Mouse (Mus musculus): ENCODE data around the gene Cbll1. TPM values are rescaled to one million over a fixed set of nuclear protein-coding genes. Genes with fewer than 3 reads are reported as not detected.
"Not testable (repeated sequence)": the region's sequence is repeated elsewhere in the genome, so short reads cannot be mapped to it uniquely, and the experiment has no call there.

Gene Cbll1
- polyA plus RNA-seq, 1 experiment from 2014 or later: 4.1 TPM

GRCm38 (mm10) chr12:31486431-31486830 is 13.0 kb downstream of the Cbll1 start:
- H3K9ac ChIP-seq: no peak overlapping the region
- no peak for ATAC-seq (ENCODE audit: insufficient read depth)
- H3K36me3 ChIP-seq (replicated peaks): peaks cover 44% of the 10 kb centered on the region
- WGBS (ENCODE audit: insufficient replicate concordance): 79% methylated on average over 6 of the region's 6 CpGs
- H3K9me3 ChIP-seq (replicated peaks): no peaks in the 10 kb centered on the region
- no peaks in the 10 kb centered on the region for H3K4me1 ChIP-seq (replicated peaks)
- H3K27me3 ChIP-seq: no peaks in the 10 kb centered on the region
- H3K27ac ChIP-seq (replicated peaks): no peak overlapping the region
- no peak overlapping the region for H3K4me3 ChIP-seq (replicated peaks)
- H3K4me2 ChIP-seq: no peak overlapping the region

- not testable (repeated sequence) for ATAC-seq (ENCODE audit: insufficient read depth); H3K4me2 ChIP-seq
These were observed 21.2 kb downstream of the Cbll1 start for GRCm38 (mm10) chr12:31478182-31478581.

DNA sequence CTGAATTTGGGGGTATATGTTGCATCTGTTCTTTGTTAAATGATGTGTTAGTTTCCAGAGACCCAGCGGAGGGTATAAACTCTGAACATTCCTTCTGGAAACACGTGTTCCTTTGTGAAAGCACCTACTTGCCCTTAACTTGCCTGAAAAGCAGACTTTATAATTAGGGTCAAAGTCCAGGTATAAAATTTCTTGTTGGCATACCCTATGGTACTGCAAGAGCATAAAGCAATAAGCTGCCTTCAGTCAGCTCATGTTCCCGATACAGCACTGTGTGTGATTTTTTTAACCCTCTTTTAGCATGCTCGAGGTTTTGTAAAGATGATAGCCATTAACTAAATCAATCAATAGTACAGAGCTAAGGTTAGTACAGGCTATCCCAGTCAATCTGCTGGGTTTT is 36.8 kb downstream of the Cbll1 start:
- Histone ChIP-seq H3K4me3 (replicated peaks) (no peak overlapping the region), H3K36me3 (replicated peaks) (no peaks in the 10 kb centered on the region), H3K4me1 (replicated peaks) (no peaks in the 10 kb centered on the region), H3K27me3 (no peaks in the 10 kb centered on the region), H3K4me2 (no peak overlapping the region), H3K27ac (replicated peaks) (no peak overlapping the region), H3K9me3 (replicated peaks) (no peaks in the 10 kb centered on the region), H3K9ac (no peak overlapping the region)
- 66% methylated on average over 4 of the region's 4 CpGs for WGBS (ENCODE audit: insufficient replicate concordance)
- no peak for ATAC-seq (ENCODE audit: insufficient read depth)

More at GRCm38 (mm10) chr12:31478182-31478581, 21.2 kb downstream of the Cbll1 start:
- not testable (repeated sequence) for H3K4me1 ChIP-seq (replicated peaks); H3K27me3 ChIP-seq; H3K27ac ChIP-seq (replicated peaks); H3K4me3 ChIP-seq (replicated peaks); H3K36me3 ChIP-seq (replicated peaks); H3K9me3 ChIP-seq (replicated peaks); H3K9ac ChIP-seq
- 79% methylated on average over 4 of the region's 6 CpGs for WGBS (ENCODE audit: insufficient replicate concordance)

- H3K4me2 ChIP-seq: no peak overlapping the region
- 63% methylated on average over 9 of the region's 9 CpGs for WGBS (ENCODE audit: insufficient replicate concordance)
- H3K27me3 ChIP-seq: no peaks in the 10 kb centered on the region
- no peaks in the 10 kb centered on the region for H3K36me3 ChIP-seq (replicated peaks)
- H3K9ac ChIP-seq: no peak overlapping the region
- H3K9me3 ChIP-seq (replicated peaks): no peaks in the 10 kb centered on the region
- no peaks in the 10 kb centered on the region for H3K4me1 ChIP-seq (replicated peaks)
- H3K27ac ChIP-seq (replicated peaks): no peak overlapping the region
- H3K4me3 ChIP-seq (replicated peaks): no peak overlapping the region
- no peak for ATAC-seq (ENCODE audit: insufficient read depth)
These were observed 38.0 kb downstream of the Cbll1 start for GRCm38 (mm10) chr12:31461371-31461770.

GRCm38 (mm10) chr12:31460270-31460669 is 39.1 kb downstream of the Cbll1 start:
- not testable (repeated sequence) for H3K4me3 ChIP-seq (replicated peaks); H3K27me3 ChIP-seq; ATAC-seq (ENCODE audit: insufficient read depth); H3K36me3 ChIP-seq (replicated peaks); H3K9ac ChIP-seq; H3K4me2 ChIP-seq; H3K9me3 ChIP-seq (replicated peaks); H3K4me1 ChIP-seq (replicated peaks); H3K27ac ChIP-seq (replicated peaks)
- 37% methylated on average over 3 of the region's 3 CpGs for WGBS (ENCODE audit: insufficient replicate concordance)

GRCm38 (mm10) chr12:31458474-31458873 is 40.9 kb downstream of the Cbll1 start:
- H3K4me3 ChIP-seq (replicated peaks): no peak overlapping the region
- H3K36me3 ChIP-seq (replicated peaks): no peaks in the 10 kb centered on the region
- H3K27ac ChIP-seq (replicated peaks): no peak overlapping the region
- ATAC-seq (ENCODE audit: insufficient read depth): no peak
- 42% methylated on average over 4 of the region's 4 CpGs for WGBS (ENCODE audit: insufficient replicate concordance)
- no peaks in the 10 kb centered on the region for H3K9me3 ChIP-seq (replicated peaks)
- no peak overlapping the region for H3K4me2 ChIP-seq
- H3K9ac ChIP-seq: no peak overlapping the region
- H3K27me3 ChIP-seq: no peaks in the 10 kb centered on the region
- no peaks in the 10 kb centered on the region for H3K4me1 ChIP-seq (replicated peaks)

GRCm38 (mm10) chr12:31456271-31456670 is 43.1 kb downstream of the Cbll1 start:
- Histone ChIP-seq H3K4me1 (replicated peaks) (no peaks in the 10 kb centered on the region), H3K9ac (no peak overlapping the region), H3K27me3 (no peaks in the 10 kb centered on the region), H3K4me3 (replicated peaks) (no peak overlapping the region), H3K27ac (replicated peaks) (no peak overlapping the region), H3K36me3 (replicated peaks) (no peaks in the 10 kb centered on the region), H3K4me2 (no peak overlapping the region), H3K9me3 (replicated peaks) (no peaks in the 10 kb centered on the region)
- ATAC-seq (ENCODE audit: insufficient read depth): no peak
- WGBS (ENCODE audit: insufficient replicate concordance): 65% methylated on average over 9 of the region's 9 CpGs

DNA sequence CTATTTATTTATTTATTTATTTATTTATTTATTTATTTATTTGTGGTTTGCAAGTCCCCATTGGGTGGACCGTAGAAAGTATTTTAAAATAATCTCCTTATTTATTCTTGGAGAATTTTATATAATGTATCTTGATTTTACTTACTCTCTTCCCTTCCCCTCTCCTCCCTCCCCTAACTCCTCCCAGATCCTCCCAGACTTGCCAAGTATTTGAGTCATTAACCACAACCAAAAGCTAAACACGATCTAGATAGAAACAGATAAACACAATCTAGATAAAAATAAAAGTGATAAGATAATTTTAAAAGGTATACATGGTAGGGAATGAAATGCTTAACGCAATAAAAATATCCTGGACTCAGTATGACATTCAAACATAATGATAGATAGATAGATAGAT is 50.1 kb downstream of the Cbll1 start:
- Histone ChIP-seq H3K9ac (no peak overlapping the region), H3K4me2 (no peak overlapping the region), H3K9me3 (replicated peaks) (no peaks in the 10 kb centered on the region), H3K27ac (replicated peaks) (no peak overlapping the region), H3K4me1 (replicated peaks) (no peaks in the 10 kb centered on the region), H3K36me3 (replicated peaks) (no peaks in the 10 kb centered on the region), H3K4me3 (replicated peaks) (no peak overlapping the region), H3K27me3 (no peaks in the 10 kb centered on the region)
- no peak for ATAC-seq (ENCODE audit: insufficient read depth)
- WGBS (ENCODE audit: insufficient replicate concordance): 73% methylated on average over 3 of the region's 3 CpGs

DNA sequence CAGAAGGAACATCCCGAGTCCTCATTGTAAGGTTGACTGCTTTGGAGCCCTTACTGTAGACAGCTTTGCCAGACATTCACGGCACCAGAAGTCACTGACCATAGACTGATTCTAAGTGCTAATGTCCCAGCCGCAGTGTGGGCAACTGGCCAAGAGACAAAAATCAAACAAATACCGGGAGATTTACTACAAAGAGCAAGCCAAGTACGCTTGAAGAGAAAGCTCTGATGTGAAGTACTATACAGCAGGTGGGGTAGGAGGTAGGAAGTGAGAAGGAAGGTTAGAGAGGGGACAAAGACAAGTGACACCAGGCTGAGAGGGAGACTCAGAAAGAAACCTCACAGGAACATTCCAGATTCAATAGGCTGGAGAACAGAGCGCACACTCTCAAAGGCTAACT is 54.6 kb downstream of the Cbll1 start:
- H3K4me1 ChIP-seq (replicated peaks): no peaks in the 10 kb centered on the region
- H3K9me3 ChIP-seq (replicated peaks): no peaks in the 10 kb centered on the region
- 53% methylated on average over 6 of the region's 6 CpGs for WGBS (ENCODE audit: insufficient replicate concordance)
- no peak overlapping the region for H3K9ac ChIP-seq
- no peaks in the 10 kb centered on the region for H3K36me3 ChIP-seq (replicated peaks)
- no peak for ATAC-seq (ENCODE audit: insufficient read depth)
- no peak overlapping the region for H3K27ac ChIP-seq (replicated peaks)
- H3K27me3 ChIP-seq: peaks cover 10% of the 10 kb centered on the region
- no peak overlapping the region for H3K4me3 ChIP-seq (replicated peaks)
- H3K4me2 ChIP-seq: no peak overlapping the region

DNA sequence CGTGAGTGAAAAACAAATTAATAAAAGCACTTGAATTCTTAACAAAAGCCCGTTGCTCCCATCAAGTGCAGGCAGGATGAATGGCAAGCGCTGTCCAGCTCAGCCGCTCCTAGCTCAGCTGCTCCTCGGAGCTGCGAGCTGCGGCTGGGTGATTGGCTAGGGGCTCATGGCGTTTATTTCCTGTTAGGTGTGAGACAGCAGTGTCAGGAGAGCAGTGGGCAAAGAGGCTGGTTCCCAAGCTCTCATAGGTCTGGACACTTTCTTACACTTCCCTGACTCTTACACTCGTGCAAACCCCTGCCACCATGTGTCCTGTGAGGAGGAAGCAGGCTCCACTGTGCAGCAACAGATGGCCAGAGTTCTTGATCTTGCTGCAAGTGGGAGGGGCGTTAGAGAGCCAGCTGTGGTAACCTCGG is 55.3 kb downstream of the Cbll1 start:
- WGBS (ENCODE audit: insufficient replicate concordance): under 1% methylated on average over 11 of the region's 11 CpGs
- H3K27me3 ChIP-seq: peaks cover 10% of the 10 kb centered on the region
- no peaks in the 10 kb centered on the region for H3K9me3 ChIP-seq (replicated peaks)
- no peak for ATAC-seq (ENCODE audit: insufficient read depth)
- H3K4me1 ChIP-seq (replicated peaks): no peaks in the 10 kb centered on the region
- no peaks in the 10 kb centered on the region for H3K36me3 ChIP-seq (replicated peaks)
- no peak overlapping the region for H3K9ac ChIP-seq
- no peak overlapping the region for H3K27ac ChIP-seq (replicated peaks)
- H3K4me2 ChIP-seq: peak overlapping the region; percentile 29
- H3K4me3 ChIP-seq (replicated peaks): no peak overlapping the region

GRCm38 (mm10) chr12:31439612-31440011 is 59.8 kb downstream of the Cbll1 start:
- H3K4me3 ChIP-seq (replicated peaks): no peak overlapping the region
- no peaks in the 10 kb centered on the region for H3K4me1 ChIP-seq (replicated peaks)
- H3K9ac ChIP-seq: no peak overlapping the region
- no peaks in the 10 kb centered on the region for H3K36me3 ChIP-seq (replicated peaks)
- peaks cover 10% of the 10 kb centered on the region for H3K27me3 ChIP-seq
- no peak overlapping the region for H3K27ac ChIP-seq (replicated peaks)
- no peak for ATAC-seq (ENCODE audit: insufficient read depth)
- WGBS (ENCODE audit: insufficient replicate concordance): 45% methylated on average over 2 of the region's 2 CpGs
- no peak overlapping the region for H3K4me2 ChIP-seq
- H3K9me3 ChIP-seq (replicated peaks): no peaks in the 10 kb centered on the region

DNA sequence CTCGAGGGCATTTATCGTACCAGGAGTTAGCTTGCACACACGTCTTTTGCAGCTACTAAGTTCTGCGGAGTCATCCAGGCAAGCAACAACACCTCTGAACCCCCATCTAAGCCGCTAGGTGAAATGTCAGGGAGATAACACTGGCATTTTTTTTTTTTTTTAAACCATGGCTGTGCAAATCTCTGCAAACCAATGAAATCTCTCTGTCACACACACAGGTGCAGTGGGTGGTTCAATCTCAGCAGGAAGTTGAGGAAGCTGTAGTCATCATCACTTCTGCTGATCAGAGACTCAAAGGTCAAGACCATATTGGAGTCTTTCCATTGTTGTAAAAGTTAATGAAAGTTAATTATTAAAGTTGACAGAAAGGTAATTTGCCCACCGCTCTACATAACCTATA is 61.6 kb downstream of the Cbll1 start:
- Histone ChIP-seq H3K4me3 (replicated peaks) (no peak overlapping the region), H3K27ac (replicated peaks) (no peak overlapping the region), H3K9ac (no peak overlapping the region), H3K27me3 (peaks cover 3% of the 10 kb centered on the region; the same call in 1 of the 2 replicates), H3K4me2 (no peak overlapping the region), H3K36me3 (replicated peaks) (no peaks in the 10 kb centered on the region), H3K4me1 (replicated peaks) (no peaks in the 10 kb centered on the region), H3K9me3 (replicated peaks) (no peaks in the 10 kb centered on the region)
- 53% methylated on average over 6 of the region's 6 CpGs for WGBS (ENCODE audit: insufficient replicate concordance)
- ATAC-seq (ENCODE audit: insufficient read depth): no peak

All from liver, embryonic 15.5 days (tissue).